Mouse (Mus musculus) C2C12 (cell line): Measurements from ENCODE around the gene Atn1.

Source experiments
- CTCF ChIP-seq: IDR thresholded peaks from one replicate; pipeline ENCODE4 v1.5.1; 2011; ENCODE audit not compliant: control insufficient read depth, insufficient read depth, insufficient read length
- MAX ChIP-seq: IDR thresholded peaks from one replicate; pipeline ENCODE4 v1.6.1; 2011; ENCODE audit warnings: mild to moderate bottlenecking, control low read depth
- MYOG ChIP-seq: IDR thresholded peaks from one replicate; pipeline ENCODE4 v1.6.1; 2011; ENCODE audit not compliant: control insufficient read depth, insufficient read length; ENCODE audit errors: extremely low read depth
- USF1 ChIP-seq: IDR thresholded peaks from one replicate; pipeline ENCODE4 v1.6.1; 2011; ENCODE audit warnings: low read depth, mild to moderate bottlenecking, control low read depth, moderate library complexity

DNA sequence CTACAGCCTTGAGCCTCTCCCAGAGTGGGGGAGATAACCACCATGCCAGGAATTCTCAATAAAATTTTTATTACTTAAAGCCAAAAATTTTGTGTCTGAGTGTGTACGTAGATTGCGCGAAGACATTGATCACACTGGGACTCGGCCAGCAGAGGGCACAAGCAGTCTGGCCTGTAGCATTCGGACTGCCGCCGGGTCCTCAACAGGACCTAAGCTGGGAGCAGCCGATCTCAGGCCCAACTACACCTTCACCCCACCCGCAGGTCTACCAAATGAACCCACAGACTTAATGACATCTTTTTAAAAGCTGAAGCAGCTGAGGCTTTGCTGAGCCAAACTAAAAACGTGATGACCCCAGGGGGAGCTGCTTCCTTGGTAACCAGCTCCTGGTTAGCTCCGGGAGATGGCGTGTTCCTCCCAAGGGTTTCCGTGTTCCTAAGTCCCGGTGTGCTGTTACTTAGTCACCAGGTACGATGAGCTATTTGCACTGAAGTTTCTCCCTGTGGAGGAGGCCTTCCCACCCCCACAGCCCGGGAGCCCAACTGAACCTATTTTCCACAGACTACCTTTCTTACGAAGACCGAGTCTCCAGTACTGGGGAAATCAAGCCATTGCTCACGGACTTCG is 39.3 kb downstream of the Atn1 start:
- no peak for TF ChIP-seq MAX
- no peak for TF ChIP-seq CTCF
- TF ChIP-seq USF1, result no peak
- TF ChIP-seq MYOG, result no peak
